Mouse (Mus musculus): Measurements from ENCODE around the gene Card19.

Card19 gene

DNA sequence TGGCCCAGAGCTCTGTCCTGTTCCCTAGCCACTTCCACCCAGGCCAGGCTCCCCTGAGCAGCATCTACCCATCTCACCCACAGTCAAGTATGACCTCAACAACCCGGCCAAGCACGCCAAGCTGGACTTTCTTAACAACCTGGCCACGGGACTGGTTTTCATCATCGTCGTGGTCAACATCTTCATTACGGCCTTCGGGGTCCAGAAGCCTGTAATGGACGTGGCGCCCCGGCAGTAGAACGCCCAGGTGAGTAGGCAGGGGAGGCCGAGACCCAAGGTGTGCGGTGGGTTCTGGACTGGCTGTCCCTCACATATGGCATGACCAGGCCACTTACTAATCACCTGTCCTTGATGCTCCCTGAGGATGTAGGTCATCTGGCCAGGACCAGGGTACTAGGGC, 21.0 kb downstream of the Card19 start:
- no peak for DNase-seq (ENCODE audit: low spot score in 2 of 2)

DNA sequence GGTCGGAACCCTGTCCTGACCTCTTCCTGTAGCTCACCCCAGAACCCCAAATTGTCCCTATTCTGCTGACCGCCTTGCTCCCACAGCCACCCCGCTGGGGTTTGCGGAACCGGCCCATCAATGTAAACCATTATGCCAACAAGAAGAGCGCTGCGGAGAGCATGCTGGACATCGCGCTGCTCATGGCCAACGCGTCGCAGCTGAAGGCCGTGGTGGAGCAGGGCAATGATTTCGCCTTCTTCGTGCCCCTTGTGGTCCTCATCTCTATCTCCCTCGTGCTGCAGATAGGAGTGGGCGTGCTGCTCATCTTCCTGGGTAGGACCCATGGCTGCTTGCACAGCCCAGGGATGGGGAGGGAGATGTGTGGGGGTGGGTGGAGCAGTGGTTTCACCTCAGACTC, 22.2 kb downstream of the Card19 start:
- no peak for DNase-seq (ENCODE audit: low spot score in 2 of 2)

DNA sequence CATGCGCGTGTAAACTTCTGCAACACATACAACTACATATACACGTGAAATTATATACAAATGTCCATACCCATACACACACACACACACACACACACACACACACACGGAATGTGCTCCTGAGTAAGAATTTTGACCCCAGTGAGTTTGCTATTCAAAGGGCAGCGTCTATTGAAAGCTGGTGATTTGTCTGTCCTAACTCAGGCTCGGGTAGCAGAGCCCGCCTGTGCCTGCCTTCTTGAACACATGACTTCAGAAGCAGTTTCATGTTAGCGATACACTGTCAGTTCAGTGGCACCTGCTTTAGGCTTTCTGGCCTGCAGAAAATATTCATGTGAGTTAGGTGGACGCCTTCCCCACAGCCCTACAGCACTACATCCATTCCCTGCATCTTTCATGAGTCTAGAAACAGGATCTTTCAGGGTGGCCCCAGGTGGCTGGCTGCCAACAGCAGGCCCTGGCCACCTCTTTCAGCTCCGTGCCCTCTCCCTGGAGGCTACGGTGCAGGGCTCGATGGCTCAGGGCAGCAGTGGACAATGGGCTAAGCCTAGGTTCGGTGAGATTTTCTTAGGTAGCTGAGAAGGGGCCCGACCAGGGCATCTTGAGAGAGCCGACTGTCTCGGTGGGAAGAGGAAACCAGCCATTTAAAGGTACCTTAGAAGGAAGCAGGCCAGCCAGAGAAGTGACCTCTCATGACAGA, 23.5 kb downstream of the Card19 start:
- DNase-seq (ENCODE audit: low spot score in 2 of 2) = no peak

DNA sequence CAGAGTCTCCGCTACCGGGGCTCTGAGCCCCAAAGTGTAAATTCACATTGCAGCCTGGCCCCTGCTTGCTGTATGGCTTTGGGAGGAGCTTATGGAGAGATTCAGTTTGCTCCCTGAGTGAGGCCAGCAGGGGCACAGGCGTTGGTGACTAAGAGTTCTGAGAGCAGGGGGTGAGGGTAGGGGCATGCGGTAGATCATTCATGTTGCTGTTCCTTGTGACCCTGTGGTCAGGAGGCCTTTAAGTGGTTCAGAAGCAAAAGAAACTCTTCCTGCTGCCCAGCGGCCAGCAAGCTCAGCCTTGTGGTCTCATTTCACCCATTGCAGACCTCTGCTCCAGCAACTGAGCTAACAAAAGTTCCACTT, 24.2 kb downstream of the Card19 start:
- no peak for DNase-seq (ENCODE audit: low spot score in 2 of 2)

DNA sequence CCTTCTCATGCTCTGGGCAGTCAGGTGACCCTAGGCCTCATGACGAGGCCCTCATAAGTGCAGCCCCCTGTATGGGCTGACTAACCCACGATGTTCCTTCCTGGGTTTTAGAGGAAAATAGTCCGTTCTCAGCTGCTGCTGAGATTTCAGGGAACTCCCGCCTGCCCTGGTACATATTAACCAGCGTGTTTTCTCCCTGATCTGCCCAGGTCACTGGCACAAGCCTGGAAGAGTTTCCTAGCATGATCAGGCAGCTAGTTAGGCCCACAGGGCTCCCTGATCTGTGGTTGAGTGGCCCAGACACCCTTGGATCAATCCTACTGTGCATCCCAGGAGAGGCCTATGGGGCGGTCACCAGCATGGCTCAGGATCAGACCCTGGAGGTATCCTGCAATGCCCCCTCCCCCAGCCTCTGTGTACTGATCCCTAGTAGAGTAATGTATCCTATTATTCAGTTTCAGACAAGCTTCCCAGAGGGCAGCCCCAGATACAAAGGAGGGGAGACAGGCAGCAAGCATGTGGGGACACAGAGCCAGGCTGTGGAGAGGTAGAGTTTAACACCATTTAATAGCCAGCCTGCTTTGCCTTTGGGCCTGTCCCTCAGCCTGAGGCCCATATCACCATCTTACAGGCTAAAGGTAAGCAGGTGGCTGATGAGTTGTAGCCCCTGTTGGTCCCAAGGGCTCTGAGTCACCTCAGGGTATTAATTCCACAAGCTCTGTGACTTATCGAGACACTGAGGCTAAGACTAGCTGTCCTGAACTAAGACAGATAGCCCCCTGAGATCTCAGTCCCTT, 24.8 kb downstream of the Card19 start:
- DNase-seq (ENCODE audit: low spot score in 2 of 2) = no peak

DNA sequence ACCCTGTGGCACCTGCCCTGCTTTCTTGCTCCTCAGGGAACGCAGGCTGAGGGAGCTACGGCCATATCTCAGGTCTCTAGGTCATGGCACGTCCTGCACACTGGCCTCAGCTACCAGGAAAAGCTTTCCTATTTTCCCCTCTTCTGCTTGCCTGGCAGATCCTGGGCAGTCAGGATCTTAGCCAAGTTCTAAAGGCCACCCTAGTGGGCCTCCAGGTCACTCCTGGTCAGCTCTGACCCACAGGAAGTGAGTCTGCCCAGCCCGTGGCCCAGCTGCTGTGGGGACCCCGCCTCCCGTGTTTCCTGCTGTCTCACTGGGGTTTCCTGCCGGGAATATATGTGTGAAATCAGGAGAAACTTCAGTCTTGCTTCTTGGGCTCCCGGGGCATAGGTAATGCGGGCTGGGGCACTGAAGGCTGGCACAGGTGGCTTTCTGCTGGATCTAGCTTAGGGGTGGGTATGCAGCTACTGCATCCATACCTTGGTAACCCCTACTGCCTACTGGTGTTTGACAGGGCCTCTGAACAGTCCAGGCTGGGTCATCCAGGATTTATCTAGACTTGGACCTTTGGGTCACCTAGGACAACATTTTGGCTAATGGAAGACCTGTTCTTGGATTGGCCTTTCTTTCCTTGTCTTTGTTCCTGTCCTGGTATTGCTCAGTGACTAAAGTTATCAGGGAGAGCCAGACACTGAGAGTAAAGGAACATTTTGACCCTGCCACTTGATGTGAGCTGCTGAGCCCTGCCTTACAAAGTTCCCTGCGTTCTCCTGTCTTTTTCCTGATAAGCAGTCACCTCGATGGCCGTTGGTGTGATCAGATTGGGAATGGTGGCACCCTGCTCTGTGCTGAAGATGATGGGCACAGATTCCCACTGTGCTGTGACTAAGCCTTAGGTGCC, 25.6 kb downstream of the Card19 start:
- no peak for DNase-seq (ENCODE audit: low spot score in 2 of 2)

DNA sequence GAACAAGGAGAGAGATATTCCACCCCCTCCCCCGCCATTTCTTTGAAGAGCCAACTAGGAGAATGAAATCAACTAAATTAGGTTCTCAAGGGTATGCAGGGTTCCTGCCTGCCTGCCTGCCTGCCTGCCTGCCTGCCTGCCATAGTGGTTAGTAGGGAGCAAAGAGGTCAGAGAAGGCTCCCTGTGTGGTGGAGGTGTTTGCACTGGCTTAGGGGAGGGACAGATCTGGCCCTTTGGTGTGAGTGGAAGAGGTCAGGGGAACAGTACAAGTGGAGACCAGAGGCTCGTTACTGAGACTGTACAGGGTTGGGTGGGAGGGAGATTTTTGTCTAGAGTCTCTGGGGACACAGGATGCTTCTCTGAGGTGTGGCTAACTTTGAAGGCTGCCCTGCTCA, 26.9 kb downstream of the Card19 start:
- no peak for DNase-seq (ENCODE audit: low spot score in 2 of 2)

DNA sequence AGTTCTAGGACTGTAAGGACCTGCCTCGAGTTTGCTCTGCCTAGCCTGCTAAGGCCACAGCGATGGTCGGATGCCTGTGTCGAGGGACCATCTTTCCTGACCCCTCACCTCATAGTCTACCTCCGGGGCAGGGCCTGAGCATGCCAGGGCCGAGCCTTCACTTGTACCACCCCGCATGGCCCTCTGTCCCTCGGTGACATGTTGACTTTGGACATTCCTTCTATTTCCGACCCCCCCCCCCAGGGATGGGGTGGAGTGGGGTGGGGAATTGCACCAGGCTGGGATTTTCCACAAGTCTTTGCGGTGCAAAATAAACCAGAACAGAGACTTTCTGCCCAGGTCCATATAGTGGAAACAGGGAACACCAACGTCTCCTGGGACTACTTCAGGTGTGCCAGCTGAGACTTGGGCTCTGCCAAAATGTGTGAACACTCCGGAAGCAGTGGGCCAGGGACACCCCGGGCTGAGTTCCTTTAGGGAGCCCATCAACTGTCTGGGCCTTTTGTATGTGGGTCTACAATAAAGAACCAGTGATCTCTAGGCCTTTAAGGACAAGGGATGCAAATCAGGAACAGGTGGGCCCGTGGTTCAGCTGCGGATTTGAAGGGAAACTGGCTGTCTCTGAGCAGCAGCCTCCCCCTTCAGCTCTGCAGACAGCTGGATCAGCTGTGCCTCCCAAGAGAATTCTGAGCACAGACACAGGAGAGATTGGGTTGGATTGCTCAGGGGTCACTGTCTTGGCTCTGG, 27.4 kb downstream of the Card19 start:
- peak in 1 of 2 experiments; percentile 35 for DNase-seq (ENCODE audit: low spot score in 2 of 2)

DNA sequence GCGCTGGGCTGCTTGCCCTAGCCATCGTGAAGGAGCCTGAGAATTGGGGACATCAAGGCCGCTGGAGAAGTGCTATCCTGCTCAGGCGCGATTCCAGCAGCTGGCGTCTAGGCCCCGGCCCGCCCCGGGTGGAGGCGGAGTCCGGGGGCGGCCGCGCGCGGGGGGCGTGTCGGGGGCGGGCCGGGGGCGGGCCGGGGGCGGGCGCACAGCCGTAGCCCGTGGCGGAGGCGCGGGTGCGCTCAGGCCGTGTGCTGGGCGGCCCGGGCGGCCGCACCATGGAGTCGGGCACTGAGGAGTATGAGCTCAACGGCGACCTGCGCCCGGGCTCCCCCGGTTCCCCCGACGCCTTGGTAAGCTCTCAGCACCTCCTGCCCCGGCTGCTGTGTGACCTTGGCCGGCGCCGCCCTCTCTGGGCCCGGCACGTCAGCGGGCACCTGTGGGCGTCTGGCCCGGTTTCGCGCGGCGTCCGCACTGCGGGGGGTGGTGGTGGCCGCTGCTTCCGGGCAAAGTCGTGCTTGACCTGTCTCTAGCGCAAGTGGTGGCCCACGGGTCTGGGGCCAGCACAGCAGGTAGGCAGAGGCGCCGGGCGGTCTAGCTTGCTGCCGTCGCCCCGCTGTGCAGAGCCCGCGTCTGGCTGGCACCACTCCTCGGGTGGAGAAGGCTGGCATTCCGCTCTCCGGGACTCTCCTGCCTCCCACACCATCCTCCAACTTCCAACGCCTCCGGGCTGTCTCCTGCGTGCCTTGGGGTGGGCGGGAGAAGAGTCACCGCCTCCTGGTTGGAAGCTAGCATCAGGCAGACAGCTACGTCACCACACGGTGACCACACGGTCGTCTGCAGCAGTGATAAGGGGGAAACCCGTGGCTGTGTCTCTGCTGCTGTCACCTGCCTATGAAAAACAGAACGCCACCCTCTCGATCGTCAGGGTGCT, 28.3 kb downstream of the Card19 start, which contains the start of gene Ninj1:
Gene Ninj1 (plus strand): TSS at position 198 of the 931 bp plus-strand sequence.
- DNase-seq (ENCODE audit: low spot score in 2 of 2) = peak; percentile 71 to 76

DNA sequence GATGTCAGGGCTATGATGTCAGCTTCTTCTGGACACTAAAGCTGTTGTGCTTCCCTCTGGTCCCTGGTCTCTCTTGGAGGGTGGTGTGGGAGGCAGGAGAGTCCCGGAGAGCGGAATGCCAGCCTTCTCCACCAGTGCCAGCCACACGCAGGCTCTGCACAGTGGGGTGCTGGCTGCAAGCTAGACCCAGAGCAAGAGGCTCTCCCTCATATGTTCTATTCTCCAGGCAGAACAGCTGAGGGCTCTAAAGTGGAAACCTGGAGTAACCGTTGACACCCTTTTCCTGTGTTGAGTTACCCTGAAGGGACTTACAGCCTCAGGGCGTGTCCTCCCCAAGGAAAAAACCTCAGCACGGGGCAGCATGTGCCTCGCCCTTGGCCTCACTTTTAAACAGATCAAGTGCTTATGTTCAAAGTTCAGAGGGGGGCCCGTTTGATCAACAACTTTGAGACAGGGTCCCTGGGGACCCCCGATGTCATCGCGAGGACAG, 29.0 kb downstream of the Card19 start:
- DNase-seq (ENCODE audit: low spot score in 2 of 2) = peak in 1 of 2 experiments; percentile 73

DNA sequence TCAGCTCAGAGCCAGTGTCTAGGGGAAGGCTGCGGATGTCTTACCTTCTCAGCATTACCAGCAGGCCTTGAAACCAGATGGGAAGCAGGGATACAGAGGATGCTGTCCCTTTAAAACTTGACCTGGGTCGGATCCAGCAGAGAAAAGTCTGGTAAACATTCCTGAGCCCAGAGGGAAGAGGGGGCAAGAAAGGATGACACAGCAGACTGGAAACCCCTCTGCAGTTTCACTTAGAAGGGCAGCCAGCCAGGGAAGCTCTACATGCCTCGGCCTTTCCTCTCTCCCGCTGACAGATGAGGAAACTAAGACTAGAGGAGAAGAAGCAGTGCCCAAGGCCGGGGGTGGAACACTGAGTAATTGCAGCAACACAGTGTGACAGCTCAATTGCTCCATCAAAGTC, 32.2 kb downstream of the Card19 start:
- no peak for DNase-seq (ENCODE audit: low spot score in 2 of 2)

DNA sequence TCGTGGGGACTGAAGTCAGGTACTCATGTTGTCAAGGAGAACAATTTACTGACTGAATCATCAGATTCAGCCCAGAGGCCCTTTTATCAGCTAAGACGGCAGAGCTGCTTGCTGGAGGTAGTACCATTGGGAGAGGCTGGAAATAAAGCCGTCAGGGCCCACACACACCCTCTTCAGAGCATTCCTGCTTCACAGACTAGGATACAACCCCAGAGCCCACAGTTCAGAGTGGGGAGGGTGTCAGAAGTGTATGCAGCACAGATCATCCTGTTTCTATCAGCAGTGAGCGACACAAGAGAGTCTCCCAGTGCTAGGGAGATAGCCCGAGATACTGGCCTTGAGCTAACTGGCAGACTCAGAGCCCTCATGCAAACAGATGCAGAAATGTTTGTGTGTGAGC, 32.7 kb downstream of the Card19 start:
- no peak for DNase-seq (ENCODE audit: low spot score in 2 of 2)

DNA sequence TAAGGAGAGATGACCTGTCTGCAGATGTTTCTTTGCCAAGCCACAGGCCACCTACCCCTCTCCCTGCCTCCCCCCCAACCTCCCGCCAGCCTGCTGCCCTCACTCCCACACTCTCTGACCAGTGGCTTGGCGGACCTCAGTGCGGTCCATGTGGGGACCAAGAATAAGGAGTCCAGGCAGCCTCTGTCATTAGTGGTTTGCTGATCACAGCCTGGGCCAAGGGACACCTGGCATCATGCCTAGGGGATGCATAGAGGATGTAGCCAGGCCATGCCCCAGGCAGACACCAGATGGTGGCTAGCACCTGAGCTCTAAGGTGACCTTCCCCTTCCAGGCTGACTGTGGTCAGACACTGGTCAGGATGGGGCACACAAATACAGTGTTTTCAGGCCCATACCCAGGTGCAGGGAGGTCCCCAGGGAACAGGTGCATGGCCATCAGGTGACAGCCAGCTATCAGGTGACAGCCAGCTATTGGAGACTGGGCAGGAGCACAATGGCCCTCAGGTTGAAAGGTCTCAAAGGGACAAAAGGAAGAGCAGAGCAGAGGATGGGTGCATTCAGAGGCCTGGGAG, 34.3 kb downstream of the Card19 start:
- no peak for DNase-seq (ENCODE audit: low spot score in 2 of 2)

DNA sequence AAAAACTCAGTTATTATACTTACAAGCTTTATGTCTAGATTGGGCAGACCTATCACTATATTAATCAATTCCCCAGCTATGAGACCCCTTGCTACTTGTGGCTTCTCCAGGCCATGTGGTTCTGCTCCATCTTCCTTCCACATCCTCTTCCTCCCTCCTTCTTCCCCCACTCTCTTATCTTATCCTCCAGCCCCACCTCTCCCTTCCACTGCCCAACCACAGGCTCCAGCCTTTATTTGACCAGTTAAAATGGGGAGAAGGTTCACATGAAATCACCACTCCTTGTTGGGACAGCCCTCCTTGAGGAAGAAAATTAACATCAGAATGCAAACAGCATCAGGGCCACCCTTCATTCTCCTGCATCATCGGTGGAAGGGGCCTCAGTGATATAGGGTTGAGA, 35.1 kb downstream of the Card19 start:
- DNase-seq (ENCODE audit: low spot score in 2 of 2) = no peak

DNA sequence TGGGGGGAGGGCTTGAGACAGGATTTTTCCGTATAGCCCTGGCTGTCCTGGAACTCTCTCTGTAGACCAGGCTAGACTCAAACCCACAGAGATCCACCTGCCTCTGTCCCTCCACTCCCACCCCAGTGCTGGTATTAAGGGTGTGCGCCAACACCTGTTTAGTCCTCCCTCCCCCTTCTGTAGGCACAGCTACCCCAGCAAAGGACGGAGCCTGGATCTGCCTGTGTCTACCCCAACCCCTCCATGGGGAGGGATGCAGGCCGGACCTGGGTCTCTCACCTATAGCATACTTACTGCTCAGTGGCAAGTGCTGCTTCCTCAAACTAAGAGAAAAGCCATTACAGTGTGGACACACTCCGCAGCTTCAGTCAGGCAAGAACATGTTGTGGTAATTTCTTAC, 35.6 kb downstream of the Card19 start:
- no peak for DNase-seq (ENCODE audit: low spot score in 2 of 2)

DNA sequence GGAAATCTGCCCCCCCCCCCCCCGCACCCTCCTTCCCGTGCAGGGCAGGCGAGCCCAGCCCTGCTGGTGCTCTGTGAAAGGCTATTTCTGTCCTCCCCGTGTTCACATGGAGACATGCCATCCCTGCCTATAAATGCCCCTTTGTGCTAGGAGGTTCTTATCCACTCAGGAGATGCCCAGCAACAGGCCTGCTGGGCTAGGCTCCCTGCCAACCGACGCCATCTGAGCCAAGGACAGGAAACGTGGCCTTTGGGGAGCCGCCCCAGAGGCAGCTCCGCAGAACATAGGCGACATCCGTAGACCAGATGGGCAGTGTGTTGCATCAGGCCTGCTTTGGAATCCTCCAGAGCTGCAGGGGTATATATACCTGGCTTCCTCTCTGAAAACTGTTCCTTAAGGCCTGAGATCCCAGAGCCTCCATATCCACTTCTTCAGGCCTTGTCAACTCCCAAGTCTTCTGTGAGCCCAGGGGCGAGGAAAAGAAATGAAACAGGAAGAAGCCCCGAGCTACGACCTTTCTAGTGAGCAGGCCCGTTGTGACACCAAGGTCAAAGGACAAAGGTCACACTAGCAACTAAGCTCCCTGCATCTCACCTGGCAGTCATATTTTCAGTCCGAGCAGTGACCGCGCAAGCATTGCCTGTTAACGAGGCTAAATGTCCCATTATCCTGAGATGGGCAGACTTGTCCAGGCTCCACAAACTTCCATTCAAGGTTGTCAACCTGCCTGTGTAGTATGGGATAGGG, 36.8 kb downstream of the Card19 start:
- no peak for DNase-seq (ENCODE audit: low spot score in 2 of 2)

DNA sequence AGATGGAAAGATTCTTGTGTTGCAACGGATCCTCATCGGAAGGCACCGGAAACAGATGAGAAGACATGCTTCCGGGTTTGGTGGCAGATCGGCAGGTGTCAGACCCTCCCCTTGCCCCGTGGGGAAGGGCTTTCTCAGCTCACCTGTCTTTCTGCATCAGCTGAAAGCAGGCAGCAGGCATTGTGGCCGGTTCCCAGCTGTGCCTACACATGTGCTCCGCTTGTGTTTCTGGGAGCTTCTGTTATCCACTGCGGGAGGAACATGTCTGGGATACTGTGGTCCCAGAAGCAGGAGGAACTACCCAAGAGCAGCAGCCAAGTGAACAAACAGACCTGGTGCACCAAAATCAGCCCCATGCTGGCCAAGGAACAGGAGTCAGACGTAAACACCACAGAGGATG, 40.3 kb downstream of the Card19 start:
- DNase-seq (ENCODE audit: low spot score in 2 of 2) = no peak

DNA sequence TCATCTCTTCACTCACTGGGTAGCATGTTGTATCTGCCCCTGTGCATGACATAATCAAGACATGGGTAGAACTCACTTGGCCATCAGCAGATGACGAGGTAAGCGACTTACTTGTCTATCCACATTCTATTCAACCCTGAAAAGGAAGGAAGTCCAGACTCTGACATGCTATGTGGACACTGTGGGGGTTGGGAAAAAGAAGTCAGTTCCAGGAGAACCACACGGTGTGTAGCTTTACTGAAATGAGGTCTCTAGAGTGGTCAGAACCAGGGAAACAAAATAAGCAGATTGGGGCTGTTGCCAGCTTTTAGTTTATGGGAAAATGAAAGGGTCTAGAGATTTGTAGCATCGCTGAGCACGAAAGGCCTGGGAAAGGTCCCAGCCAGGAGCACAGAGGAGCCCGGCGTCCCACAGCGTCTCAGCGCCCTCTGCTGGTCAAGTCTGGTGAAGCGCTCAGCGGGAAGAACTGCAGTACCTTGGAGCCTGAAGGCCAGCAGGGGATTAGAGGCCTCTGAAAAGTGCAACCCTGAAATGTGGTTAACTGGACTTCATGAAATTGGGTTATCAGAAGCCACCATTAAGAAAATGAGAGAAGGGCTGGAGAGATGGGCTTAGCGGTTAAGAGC, 42.8 kb downstream of the Card19 start:
- peak; percentile 85 to 91 for DNase-seq (ENCODE audit: low spot score in 2 of 2)

DNA sequence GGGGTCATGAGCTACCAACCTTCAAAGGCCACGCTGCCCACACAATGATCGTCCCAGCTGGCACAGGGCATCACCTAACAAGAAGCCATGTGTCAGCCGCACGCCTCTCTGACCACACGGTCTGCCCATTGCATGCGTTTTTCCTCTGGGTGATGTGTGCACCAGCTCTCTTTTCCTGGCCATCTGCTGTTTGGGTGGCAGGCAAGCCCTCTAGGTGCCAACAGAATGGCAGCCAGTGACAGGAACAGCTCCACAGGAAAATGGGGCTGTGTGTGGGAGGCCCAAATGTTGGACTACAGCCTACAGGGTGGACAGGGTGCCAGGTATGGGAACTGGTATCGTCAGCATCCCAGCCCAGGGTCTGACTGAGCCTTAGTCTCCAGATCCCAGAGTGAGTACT, 43.5 kb downstream of the Card19 start:
- DNase-seq (ENCODE audit: low spot score in 2 of 2) = no peak
